Mouse (Mus musculus) limb, embryonic 13.5 days (tissue): ENCODE data around the gene Fbxl17. TPM values are rescaled to one million over a fixed set of nuclear protein-coding genes. Genes with fewer than 3 reads are reported as not detected.

Experiments used
- ATAC-seq: fragments of 200-750 bp; cut with Nextera tagmentation; 2 replicates; pipeline ENCODE4 v1.8.0; 2017; ENCODE audit warnings: low read depth, moderate number of reproducible peaks, moderate TSS enrichment; ENCODE audit not compliant: low FRiP score
- H3K27ac ChIP-seq: fragments of 300-500 bp; sonication (generic); 2 replicates; pipeline ENCODE4 v1.5.1; 2015; ENCODE audit warnings: inconsistent platforms, mild to moderate bottlenecking, moderate library complexity
- H3K27me3 ChIP-seq: fragments of 300-500 bp; sonication (generic); 2 replicates; pipeline ENCODE4 v1.6.1; 2015; ENCODE audit warnings: mild to moderate bottlenecking, inconsistent platforms
- H3K36me3 ChIP-seq: fragments of 300-500 bp; sonication (generic); 2 replicates; pipeline ENCODE4 v1.6.1; 2015; ENCODE audit warnings: inconsistent platforms, mild to moderate bottlenecking, moderate library complexity
- H3K4me1 ChIP-seq: fragments of 300-500 bp; sonication (generic); 2 replicates; pipeline ENCODE4 v1.6.1; 2015; ENCODE audit warnings: inconsistent platforms
- H3K4me2 ChIP-seq: fragments of 300-500 bp; sonication (generic); replicated peaks from 2 replicates; pipeline ENCODE4 v1.6.1; 2015; ENCODE audit warnings: inconsistent platforms, mild to moderate bottlenecking, moderate library complexity
- H3K4me3 ChIP-seq: fragments of 300-500 bp; sonication (generic); 2 replicates; pipeline ENCODE4 v1.5.1; 2015; ENCODE audit warnings: moderate library complexity, mild to moderate bottlenecking, inconsistent platforms
- H3K9ac ChIP-seq: fragments of 300-500 bp; sonication (generic); 2 replicates; pipeline ENCODE4 v1.6.1; 2015; ENCODE audit warnings: mild to moderate bottlenecking, inconsistent platforms
- H3K9me3 ChIP-seq: fragments of 300-500 bp; sonication (generic); 2 replicates; pipeline ENCODE4 v1.6.1; 2016; ENCODE audit warnings: inconsistent platforms
- WGBS: fragments of 180-500 bp; shearing (Covaris S2); methylation state at CpG from one replicate; pipeline ENCODE4 v1.1.7; 2015; 5-methylcytosine and 5-hydroxymethylcytosine counted together
- polyA plus RNA-seq: library from polyadenylated mRNA; unstranded; fragments of >200 nt; fragmentation: Nextera tagmentation; extraction: Ambion mirVana; gene quantifications from 2 replicates; pipeline ENCODE4 v1.2.1, GENCODE M21; 2015

Fbxl17 gene
- polyA plus RNA-seq, 1 experiment from 2014 or later, result 8.1 TPM

GRCm38 (mm10) chr17:63413973-63414580, 85.7 kb downstream of the Fbxl17 start:
- ATAC-seq, result no peak
- H3K4me2 ChIP-seq, result no peak overlapping the region
- peaks cover 5% of the 10 kb centered on the region; the same call in 1 of the 2 replicates for H3K9me3 ChIP-seq
- H3K27me3 ChIP-seq, result no peaks in the 10 kb centered on the region
- WGBS, result 96% methylated on average over 1 of the region's 1 CpGs
- H3K4me1 ChIP-seq, result no peaks in the 10 kb centered on the region
- no peak overlapping the region for H3K9ac ChIP-seq
- no peak overlapping the region for H3K4me3 ChIP-seq
- H3K36me3 ChIP-seq, result peaks cover 6% of the 10 kb centered on the region; the same call in 1 of the 2 replicates
- H3K27ac ChIP-seq, result no peak overlapping the region

GRCm38 (mm10) chr17:63411564-63411963, 88.3 kb downstream of the Fbxl17 start:
- no peak overlapping the region for H3K4me2 ChIP-seq
- H3K4me3 ChIP-seq, result no peak overlapping the region
- no peak for ATAC-seq
- H3K36me3 ChIP-seq, result peaks cover 6% of the 10 kb centered on the region; the same call in 1 of the 2 replicates
- H3K27ac ChIP-seq, result no peak overlapping the region
- peaks cover 5% of the 10 kb centered on the region; the same call in 1 of the 2 replicates for H3K9me3 ChIP-seq
- H3K27me3 ChIP-seq, result no peaks in the 10 kb centered on the region
- WGBS, result 68% methylated on average over 3 of the region's 3 CpGs
- H3K9ac ChIP-seq, result no peak overlapping the region
- peaks cover 4% of the 10 kb centered on the region for H3K4me1 ChIP-seq

- H3K9ac ChIP-seq, result no peak overlapping the region
- no peaks in the 10 kb centered on the region for H3K27me3 ChIP-seq
- no peak for ATAC-seq
- 91% methylated on average over 2 of the region's 2 CpGs for WGBS
- peaks cover 5% of the 10 kb centered on the region; the same call in 1 of the 2 replicates for H3K9me3 ChIP-seq
- H3K4me3 ChIP-seq, result no peak overlapping the region
- peaks cover 16% of the 10 kb centered on the region for H3K4me1 ChIP-seq
- H3K27ac ChIP-seq, result no peak overlapping the region
- H3K4me2 ChIP-seq, result no peak overlapping the region
- peaks cover 6% of the 10 kb centered on the region; the same call in 1 of the 2 replicates for H3K36me3 ChIP-seq
Measured at GRCm38 (mm10) chr17:63410101-63410500, 89.7 kb downstream of the Fbxl17 start.

- no peaks in the 10 kb centered on the region for H3K27me3 ChIP-seq
- H3K27ac ChIP-seq, result peak overlapping the region; percentile 6; the same call in 1 of the 2 replicates
- H3K36me3 ChIP-seq, result no peaks in the 10 kb centered on the region
- H3K9me3 ChIP-seq, result no peaks in the 10 kb centered on the region
- no peak overlapping the region for H3K9ac ChIP-seq
- 22% methylated on average over 4 of the region's 4 CpGs for WGBS
- H3K4me1 ChIP-seq, result peaks cover 40% of the 10 kb centered on the region
- no peak overlapping the region for H3K4me2 ChIP-seq
- H3K4me3 ChIP-seq, result no peak overlapping the region
- ATAC-seq, result no peak
Measured at GRCm38 (mm10) chr17:63405955-63406354, 93.9 kb downstream of the Fbxl17 start.

- Histone ChIP-seq H3K27ac (no peak overlapping the region), H3K27me3 (no peaks in the 10 kb centered on the region), H3K4me1 (peaks cover 40% of the 10 kb centered on the region), H3K4me3 (no peak overlapping the region), H3K9ac (no peak overlapping the region), H3K36me3 (no peaks in the 10 kb centered on the region), H3K9me3 (no peaks in the 10 kb centered on the region), H3K4me2 (no peak overlapping the region)
- 61% methylated on average over 4 of the region's 4 CpGs for WGBS
- ATAC-seq, result no peak
Measured at GRCm38 (mm10) chr17:63405471-63405870, 94.3 kb downstream of the Fbxl17 start.

- WGBS, result 65% methylated on average over 2 of the region's 2 CpGs
- ATAC-seq, result no peak
- no peak overlapping the region for H3K27ac ChIP-seq
Measured at GRCm38 (mm10) chr17:63404968-63405367, 94.8 kb downstream of the Fbxl17 start.

GRCm38 (mm10) chr17:63403801-63404415, 95.9 kb downstream of the Fbxl17 start:
- no peak for ATAC-seq
- H3K36me3 ChIP-seq, result no peaks in the 10 kb centered on the region
- no peak overlapping the region for H3K4me2 ChIP-seq
- H3K27ac ChIP-seq, result no peak overlapping the region
- no peak overlapping the region for H3K9ac ChIP-seq
- no peaks in the 10 kb centered on the region for H3K27me3 ChIP-seq
- H3K4me3 ChIP-seq, result no peak overlapping the region
- H3K9me3 ChIP-seq, result no peaks in the 10 kb centered on the region
- H3K4me1 ChIP-seq, result peaks cover 40% of the 10 kb centered on the region

More at GRCm38 (mm10) chr17:63404968-63405367, 94.8 kb downstream of the Fbxl17 start:
- Histone ChIP-seq H3K36me3 (no peaks in the 10 kb centered on the region), H3K4me2 (no peak overlapping the region), H3K27me3 (no peaks in the 10 kb centered on the region), H3K9ac (no peak overlapping the region), H3K9me3 (no peaks in the 10 kb centered on the region), H3K4me1 (peaks cover 40% of the 10 kb centered on the region), H3K4me3 (no peak overlapping the region)

GRCm38 (mm10) chr17:63402741-63403681, 96.8 kb downstream of the Fbxl17 start:
- no peaks in the 10 kb centered on the region for H3K27me3 ChIP-seq
- no peak overlapping the region for H3K4me3 ChIP-seq
- peak overlapping the region; percentile 34 for H3K27ac ChIP-seq
- WGBS, result 54% methylated on average over 13 of the region's 13 CpGs
- H3K4me1 ChIP-seq, result peaks cover 43% of the 10 kb centered on the region
- H3K4me2 ChIP-seq, result no peak overlapping the region
- no peak overlapping the region for H3K9ac ChIP-seq
- no peaks in the 10 kb centered on the region for H3K9me3 ChIP-seq
- H3K36me3 ChIP-seq, result no peaks in the 10 kb centered on the region
- ATAC-seq, result peak; percentile 55; the same call in 1 of the 2 replicates

GRCm38 (mm10) chr17:63402170-63402569, 97.6 kb downstream of the Fbxl17 start:
- Histone ChIP-seq H3K9me3 (no peaks in the 10 kb centered on the region), H3K27ac (no peak overlapping the region), H3K4me2 (no peak overlapping the region), H3K4me1 (peaks cover 43% of the 10 kb centered on the region), H3K27me3 (no peaks in the 10 kb centered on the region), H3K4me3 (no peak overlapping the region), H3K36me3 (no peaks in the 10 kb centered on the region), H3K9ac (no peak overlapping the region)
- no peak for ATAC-seq
- 68% methylated on average over 3 of the region's 3 CpGs for WGBS

GRCm38 (mm10) chr17:63400640-63401039, 99.2 kb downstream of the Fbxl17 start:
- no peak for ATAC-seq
- no peak overlapping the region for H3K27ac ChIP-seq
- no peaks in the 10 kb centered on the region for H3K36me3 ChIP-seq
- no peak overlapping the region for H3K4me3 ChIP-seq
- WGBS, result 84% methylated on average over 5 of the region's 5 CpGs
- H3K9ac ChIP-seq, result no peak overlapping the region
- no peak overlapping the region for H3K4me2 ChIP-seq
- H3K9me3 ChIP-seq, result no peaks in the 10 kb centered on the region
- H3K4me1 ChIP-seq, result peaks cover 31% of the 10 kb centered on the region
- H3K27me3 ChIP-seq, result no peaks in the 10 kb centered on the region

- 91% methylated on average over 8 of the region's 8 CpGs for WGBS
- no peak overlapping the region for H3K9ac ChIP-seq
- no peaks in the 10 kb centered on the region for H3K9me3 ChIP-seq
- no peaks in the 10 kb centered on the region for H3K27me3 ChIP-seq
- no peak overlapping the region for H3K4me2 ChIP-seq
- no peaks in the 10 kb centered on the region for H3K36me3 ChIP-seq
- no peak overlapping the region for H3K4me3 ChIP-seq
- H3K27ac ChIP-seq, result no peak overlapping the region
- no peak for ATAC-seq
- H3K4me1 ChIP-seq, result peaks cover 24% of the 10 kb centered on the region
Measured at GRCm38 (mm10) chr17:63399816-63400215, 100.0 kb downstream of the Fbxl17 start.

GRCm38 (mm10) chr17:63391506-63391905, 108.3 kb downstream of the Fbxl17 start:
- Histone ChIP-seq H3K9me3 (no peaks in the 10 kb centered on the region), H3K27ac (no peak overlapping the region), H3K9ac (no peak overlapping the region), H3K4me1 (no peaks in the 10 kb centered on the region), H3K36me3 (no peaks in the 10 kb centered on the region), H3K27me3 (no peaks in the 10 kb centered on the region), H3K4me3 (no peak overlapping the region), H3K4me2 (no peak overlapping the region)
- 83% methylated on average over 4 of the region's 4 CpGs for WGBS
- no peak for ATAC-seq
